Mouse (Mus musculus) gastrocnemius, adult 8-10 months (tissue): Measurements from ENCODE around the gene Pdgfra. TPM values are rescaled to one million over a fixed set of nuclear protein-coding genes. Genes with fewer than 3 reads are reported as not detected.
A peak's percentile ranks its signal among the peaks of the same experiment; 100 is the strongest.

Experiments used
- DNase-seq, 2 experiments: peaks; one replicate each; pipeline ENCODE4 v3.0.0; 2022; ENCODE audit warnings: low spot score in 2 of 2
- total RNA-seq, 4 experiments: library from RNA; stranded (reverse); gene quantifications; 2 replicates each; pipeline ENCODE4 v1.2.4; 2022

Pdgfra gene
- total RNA-seq, 4 experiments from 2014 or later: 7.0 to 18.1 (median 11.2) TPM

- DNase-seq: peak; percentile 53 to 70
These were observed 3.9 kb downstream of the Pdgfra start for GRCm38 (mm10) chr5:75155741-75156553.

DNA sequence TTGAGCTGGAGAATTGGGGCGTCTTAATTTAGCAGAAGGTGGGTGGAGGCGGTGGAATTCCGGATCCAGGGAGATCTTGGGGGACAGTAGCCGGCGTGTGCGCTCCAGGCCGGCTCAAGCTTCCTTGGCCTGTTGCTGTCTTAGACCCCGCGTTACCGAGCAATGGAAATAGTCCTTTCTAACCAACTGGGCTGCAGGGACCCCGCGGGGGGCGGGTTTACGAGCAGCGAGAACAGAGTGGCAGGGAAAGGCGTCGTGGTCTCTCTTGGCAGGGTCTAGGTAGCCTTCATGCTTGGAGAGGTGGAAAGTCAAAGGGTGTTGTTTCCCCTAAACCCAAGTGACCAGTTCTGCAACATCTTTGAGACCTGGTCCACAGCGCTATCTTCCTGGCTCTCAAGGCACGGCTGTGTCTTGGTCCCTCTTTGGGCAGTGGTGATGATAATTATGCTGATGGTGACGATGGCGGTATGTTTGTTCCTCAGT lies 4.5 kb downstream of the Pdgfra start:
- no peak for DNase-seq

- DNase-seq: no peak
These were observed 4.9 kb downstream of the Pdgfra start for GRCm38 (mm10) chr5:75157038-75157437.

DNA sequence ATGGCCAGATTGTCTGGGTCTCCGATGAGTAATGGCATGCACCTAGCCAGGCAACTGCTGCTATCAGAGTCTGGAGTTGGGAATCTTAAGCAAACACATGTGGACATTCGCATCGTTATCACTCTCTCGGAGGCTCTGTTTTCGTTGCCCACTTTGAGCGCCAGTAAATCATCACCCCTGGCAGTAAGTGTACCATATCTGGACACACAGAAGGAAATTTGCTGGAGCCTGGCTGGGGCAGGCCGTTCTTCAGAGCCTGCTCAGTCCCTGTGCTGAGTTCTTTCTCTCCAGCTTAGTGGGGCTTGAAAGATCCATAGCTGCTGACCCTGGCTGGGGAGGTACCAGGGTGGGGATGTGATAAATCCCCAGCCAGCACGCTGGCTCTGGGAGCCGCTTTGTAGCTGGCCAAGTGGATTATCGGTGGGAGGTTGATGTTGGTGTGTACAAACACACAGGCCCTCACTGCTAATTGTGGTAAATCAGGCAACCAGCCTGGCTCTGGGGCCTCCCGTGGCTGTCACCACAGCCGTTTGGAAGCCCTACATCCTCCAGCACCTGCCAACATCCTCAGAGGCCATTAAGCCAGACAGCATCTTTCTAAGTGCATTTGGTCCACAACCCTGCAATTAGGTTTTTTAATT lies 8.6 kb downstream of the Pdgfra start:
- no peak for DNase-seq

- DNase-seq: no peak
These were observed 9.5 kb downstream of the Pdgfra start for GRCm38 (mm10) chr5:75161586-75161985.

- DNase-seq: no peak
These were observed 11.3 kb downstream of the Pdgfra start for GRCm38 (mm10) chr5:75163289-75163951.

DNA sequence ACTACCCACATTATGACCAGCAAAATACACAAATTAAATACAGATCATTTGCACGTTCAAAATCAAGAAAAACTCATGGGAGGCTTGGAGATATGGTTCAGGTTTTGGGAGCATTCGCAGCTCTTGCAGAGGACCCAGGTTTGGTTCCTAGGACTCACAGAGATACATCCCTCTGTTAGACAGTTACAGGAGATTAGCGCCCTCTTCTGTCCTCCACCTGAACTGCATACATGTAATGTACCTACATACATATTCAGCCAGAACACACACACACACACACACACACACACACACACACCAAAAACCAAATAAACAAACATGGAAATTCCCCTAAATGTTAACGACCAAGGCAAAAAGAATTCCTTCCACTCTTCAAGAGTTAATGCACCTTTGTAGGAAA lies 12.6 kb downstream of the Pdgfra start:
- no peak for DNase-seq

GRCm38 (mm10) chr5:75169837-75170236 lies 17.7 kb downstream of the Pdgfra start:
- no peak for DNase-seq

DNA sequence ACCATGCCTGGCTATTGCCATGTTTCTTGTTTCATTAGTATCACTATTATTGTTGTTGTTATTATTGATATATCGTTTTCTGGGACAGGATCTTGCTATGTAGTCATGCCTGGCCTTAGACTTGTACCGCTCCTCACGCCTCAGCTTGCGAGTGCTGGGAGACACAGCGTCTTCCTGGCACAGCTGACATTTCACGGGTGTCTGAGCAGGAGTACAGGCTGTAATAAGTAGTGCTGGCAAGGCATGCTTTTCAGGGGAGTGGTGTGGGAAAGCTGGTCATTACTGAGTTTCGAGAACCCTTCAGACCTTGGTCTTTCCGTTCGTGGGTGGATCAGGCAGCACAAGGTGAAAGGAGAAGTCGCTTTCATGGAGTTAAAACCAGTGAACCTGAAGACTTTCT lies 19.8 kb downstream of the Pdgfra start:
- no peak for DNase-seq

DNA sequence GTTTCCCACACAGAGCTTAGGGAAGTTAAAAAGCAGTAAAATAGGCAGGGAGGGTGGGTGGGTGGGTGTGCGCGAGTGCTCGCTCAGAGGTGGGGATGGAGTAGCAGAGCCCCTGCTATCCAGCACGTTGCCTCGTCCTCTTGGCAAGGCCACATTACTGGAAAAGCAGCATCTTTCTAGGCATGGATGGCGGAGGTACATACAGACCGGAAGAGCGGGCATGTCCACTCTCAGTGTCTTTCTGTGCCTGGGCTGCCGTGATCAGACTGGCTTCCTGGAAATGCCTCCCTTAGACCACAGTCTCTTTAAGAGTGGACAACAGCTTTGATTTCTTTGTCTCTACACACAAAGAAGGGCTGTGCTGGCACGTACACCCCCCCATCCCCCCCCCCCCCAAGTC lies 27.2 kb downstream of the Pdgfra start:
- DNase-seq: no peak

DNA sequence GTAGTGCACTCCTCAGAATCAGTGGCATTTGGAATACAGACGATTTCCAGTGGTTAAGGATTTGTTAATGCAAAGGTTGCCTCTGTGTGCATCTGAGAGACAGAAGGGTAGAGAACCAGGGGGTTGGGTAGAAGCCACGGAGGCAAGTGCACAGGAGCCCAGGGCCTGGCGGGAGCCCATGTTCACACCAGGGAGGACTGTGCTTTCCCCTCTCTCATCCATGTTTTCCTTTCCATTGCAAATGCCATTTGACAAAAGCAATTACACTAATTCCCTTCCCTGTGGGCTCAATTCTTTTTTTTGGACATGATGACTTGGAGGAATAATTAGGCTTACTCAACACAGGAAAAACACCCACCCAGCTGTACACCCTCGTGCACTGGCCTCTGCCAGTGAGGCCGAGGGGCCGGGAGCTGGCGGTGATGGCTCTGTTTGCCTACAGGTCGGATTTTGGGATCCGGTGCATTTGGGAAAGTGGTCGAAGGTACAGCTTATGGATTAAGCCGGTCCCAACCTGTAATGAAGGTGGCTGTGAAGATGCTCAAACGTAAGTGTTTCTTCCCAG lies 27.7 kb downstream of the Pdgfra start:
- DNase-seq: no peak

- DNase-seq: no peak
These were observed 31.6 kb downstream of the Pdgfra start for GRCm38 (mm10) chr5:75183653-75184052.

DNA sequence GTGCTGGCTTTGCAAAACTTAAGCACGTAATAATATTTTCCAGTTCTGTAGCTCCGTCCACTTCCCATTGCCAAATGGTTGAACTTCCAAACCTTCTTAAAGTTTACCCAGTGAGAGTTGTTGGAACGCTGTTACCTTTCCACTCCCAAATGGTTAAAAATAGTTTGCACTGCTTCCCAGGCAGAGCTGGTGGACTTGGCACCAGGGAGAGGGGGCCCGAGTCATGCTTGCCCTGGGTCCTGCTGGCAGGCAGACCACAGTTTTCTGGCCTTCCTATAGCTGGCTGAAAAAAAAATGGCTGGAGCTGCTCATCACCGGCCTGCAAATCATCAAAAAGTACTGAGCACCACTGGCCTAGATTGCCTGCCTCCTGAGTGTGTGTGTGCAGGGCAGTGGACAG lies 32.0 kb downstream of the Pdgfra start:
- DNase-seq: no peak

DNA sequence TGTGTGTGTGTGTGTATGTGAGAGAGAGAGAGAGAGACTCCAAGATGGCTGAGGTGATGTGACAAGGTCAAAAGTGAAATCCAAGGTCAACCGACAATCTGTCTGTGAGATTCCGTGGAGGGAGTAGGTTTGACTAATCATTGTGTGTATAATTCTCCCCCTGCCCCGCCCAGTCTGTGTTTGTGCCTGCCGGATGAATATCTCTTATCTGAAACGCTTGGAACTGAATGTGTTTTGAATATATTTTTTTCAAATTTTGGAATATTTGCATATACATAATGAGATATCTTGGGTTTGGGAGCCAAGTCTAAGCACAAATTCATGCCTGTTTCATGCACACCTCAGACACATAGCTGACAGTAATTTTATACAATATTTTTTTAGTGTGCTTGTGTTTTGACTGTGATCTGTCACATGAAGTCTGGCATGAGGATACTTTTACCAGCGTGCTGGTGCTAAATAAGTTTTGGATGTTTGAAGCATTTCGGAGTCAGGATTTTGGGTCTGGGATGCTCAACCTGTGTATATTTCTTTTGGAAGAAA lies 32.7 kb downstream of the Pdgfra start:
- no peak for DNase-seq

GRCm38 (mm10) chr5:75185584-75185983 lies 33.5 kb downstream of the Pdgfra start:
- DNase-seq: no peak

DNA sequence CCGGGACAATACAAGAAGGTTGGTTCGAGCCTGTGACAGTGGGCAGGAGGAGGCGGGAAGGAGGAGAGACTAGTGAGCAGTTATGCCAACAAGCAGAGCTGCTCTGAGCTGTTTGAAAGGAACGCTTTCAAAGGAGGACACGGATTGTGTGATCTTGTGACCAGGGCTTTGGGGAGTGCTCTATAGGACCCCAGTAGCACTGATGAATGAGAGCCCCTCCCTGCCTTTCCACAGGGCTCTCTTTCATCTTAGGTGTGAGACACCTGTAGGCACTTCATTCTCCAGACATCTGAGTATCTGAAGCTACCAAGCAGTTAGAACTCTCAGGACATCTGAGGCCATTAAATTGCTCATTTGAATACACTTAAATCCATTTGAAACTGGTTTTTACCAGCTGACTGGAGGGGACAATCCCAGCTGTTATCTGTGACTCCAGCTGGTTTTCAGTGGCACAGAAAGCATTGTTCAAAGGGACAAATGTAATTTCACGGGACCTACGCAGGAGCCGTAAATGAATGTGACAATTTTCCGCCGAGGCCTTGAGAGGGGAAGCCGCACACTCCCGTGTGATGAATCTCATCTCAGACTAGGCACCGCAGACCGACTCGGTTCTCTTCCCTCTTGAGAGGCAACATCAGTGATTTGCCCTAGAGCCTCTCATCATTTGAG lies 37.4 kb downstream of the Pdgfra start:
- DNase-seq: no peak

DNA sequence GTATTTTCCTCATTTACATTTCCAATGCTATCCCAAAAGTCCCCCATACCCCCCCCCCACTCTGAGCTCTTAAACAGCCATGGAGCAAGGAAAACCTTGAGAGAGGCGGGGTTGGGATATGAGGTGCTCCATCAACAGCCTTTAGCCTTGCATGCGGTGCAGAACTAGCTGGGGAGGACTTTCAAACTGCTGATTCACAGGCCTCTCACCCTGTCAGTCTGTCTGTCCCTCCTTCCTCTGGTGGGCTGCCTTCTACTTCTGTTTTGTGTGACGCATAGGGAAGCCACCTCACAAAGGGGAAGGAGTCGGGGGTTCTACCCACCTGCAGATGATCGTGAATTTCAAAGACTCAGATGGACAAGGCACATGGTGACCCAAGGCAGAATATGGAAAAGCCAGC lies 41.0 kb downstream of the Pdgfra start:
- no peak for DNase-seq

- DNase-seq: no peak
These were observed 46.3 kb downstream of the Pdgfra start for GRCm38 (mm10) chr5:75198413-75198812.

GRCm38 (mm10) chr5:75199698-75200365 lies 47.7 kb downstream of the Pdgfra start:
- DNase-seq: no peak

- DNase-seq: no peak
These were observed 48.3 kb downstream of the Pdgfra start for GRCm38 (mm10) chr5:75200366-75200724.

GRCm38 (mm10) chr5:75207905-75208304 lies 55.8 kb downstream of the Pdgfra start:
- no peak for DNase-seq
